Mouse (Mus musculus) CD4-positive, CD25-positive, alpha-beta regulatory T cell (primary cell): ENCODE data around the gene Cst12. TPM values are rescaled to one million over a fixed set of nuclear protein-coding genes. Genes with fewer than 3 reads are reported as not detected.

Source experiments
- polyA plus RNA-seq: library from polyadenylated mRNA; unstranded; fragments of 100-300 nt; shearing (Covaris generic); gene quantifications from one replicate; pipeline ENCODE4 v1.2.1, GENCODE M21; 2017

Gene Cst12
- polyA plus RNA-seq = not detected

DNA sequence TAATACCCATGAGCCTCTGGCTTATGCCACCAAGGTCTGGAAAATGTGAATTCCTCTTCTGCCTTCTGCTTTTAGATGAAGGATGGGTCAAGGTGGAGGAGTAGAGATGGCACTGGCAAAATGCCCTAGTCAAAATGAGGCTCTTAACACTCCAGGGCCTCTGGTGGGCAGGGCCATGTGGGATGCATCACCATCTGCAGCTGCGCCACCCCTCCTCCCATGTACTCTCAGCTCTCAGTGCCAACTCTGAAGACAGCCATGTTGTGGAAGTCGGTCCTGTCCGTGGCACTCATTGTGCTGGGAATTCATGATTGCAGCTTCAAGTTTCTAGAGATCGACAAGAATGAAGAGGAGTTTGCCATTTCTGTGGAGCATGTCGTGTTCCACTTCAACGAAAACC is at the start of gene Cst12:
Gene Cst12 (plus strand): TSS at position 220 of the 400 bp plus-strand sequence.

DNA sequence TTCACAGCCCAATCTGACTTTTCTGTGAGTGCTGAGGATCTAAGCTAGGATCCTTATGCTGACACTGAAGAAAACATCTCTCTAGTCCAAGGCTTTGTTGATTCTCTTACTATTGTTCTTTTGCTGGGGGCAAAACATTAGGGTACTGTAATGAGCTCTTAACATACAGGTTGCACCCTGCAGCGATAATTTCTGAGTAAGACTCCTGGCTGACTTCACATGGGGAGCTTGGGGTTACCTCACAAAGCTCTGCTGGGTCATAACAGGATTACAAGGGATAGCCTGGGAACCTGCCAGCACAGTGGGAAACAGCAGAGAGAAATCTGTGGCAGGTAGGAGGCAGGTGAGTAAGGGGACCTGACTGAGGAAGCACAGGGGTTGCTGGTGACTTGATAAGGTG is 39.1 kb upstream of the Cst12 start, which contains the start of gene Cstl1:
Gene Cstl1 (plus strand): TSS at position 301 of the 400 bp plus-strand sequence.

DNA sequence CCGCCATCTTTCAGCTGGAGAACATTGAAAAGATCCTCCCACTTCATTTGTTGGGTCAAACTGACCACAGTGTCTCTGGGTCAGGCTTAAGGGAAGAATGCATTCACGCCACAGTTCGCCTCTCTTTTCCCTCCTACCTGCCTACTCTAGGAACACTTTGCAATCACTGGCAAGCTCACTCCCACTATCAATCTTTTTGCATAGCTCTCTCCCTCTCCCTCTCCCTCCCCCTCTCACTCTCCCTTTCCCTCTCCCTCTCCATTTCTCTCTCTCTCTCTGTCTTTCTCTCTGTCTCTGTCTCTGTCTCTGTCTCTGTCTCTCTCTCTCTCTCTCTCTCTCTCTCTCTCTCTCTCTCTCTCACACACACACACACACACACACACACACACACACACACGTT is 17.8 kb upstream of the Cst12 start, which contains the start of gene Cst11:
Gene Cst11 (minus strand): TSS at position 101 of the 400 bp plus-strand sequence.

DNA sequence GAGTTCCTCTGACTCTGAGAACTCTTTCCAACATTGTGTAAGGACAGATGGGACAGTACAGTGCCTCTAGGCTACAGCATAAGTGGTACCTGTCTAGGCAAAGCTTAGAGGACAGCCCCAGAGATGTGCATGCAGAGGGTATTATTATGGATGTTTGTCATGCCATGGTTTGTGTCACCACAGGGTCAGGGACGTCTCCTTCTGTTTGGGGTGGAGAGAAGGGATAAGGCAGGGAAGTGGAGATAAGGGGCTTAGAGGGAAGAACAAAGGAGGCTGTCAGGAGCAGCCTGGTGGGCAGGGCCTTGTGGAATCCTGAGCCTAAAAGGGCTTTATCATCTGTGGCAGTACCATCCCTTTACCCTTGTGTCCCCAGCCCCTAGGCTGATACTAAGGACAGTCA is 7.5 kb upstream of the Cst12 start, which contains the start of gene 8030411F24Rik:
Gene 8030411F24Rik (plus strand): TSS at position 301 of the 400 bp plus-strand sequence.

DNA sequence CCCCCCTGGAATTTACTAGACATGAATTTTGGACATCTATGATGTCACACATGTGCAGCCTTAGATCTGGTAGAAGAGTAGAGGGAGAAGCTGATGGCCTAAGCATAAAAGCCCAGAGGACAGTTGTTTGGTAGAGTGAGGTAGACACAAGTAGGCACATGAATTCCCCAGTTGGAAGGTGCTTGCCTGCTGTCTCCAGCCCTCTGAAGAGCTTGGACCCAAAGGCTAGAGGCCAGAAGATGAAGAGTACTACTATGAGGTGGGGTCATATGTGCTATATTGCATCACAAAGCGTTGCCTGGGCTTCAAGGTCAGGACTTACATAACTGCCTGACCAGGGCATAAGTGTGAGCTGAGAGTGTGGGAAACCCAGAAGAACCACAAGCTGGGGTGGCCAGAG is 9.3 kb downstream of the Cst12 start, which contains the start of gene Cst8:
Gene Cst8 (plus strand): TSS at position 301 of the 400 bp plus-strand sequence.

DNA sequence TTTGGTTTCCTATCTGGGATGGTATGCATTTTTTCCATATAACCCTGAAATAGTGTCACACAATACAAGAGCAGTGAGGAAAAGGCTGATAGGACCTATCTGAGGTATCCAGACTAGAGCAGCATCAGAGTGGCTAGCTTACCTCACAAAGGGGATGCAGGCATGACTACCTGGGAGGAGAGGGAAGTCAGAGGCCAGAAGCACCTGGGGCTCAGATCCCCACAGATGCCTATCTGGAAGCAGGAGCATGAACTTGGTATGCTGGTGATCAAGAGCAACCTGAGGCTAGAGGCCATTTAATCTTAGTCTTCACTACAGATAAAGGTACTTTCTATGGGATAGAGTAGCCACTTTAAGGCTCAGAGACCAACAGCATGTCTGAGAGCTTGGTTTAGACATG is 30.7 kb downstream of the Cst12 start, which contains the start of gene Cst13:
Gene Cst13 (plus strand): TSS at position 173 of the 400 bp plus-strand sequence.

DNA sequence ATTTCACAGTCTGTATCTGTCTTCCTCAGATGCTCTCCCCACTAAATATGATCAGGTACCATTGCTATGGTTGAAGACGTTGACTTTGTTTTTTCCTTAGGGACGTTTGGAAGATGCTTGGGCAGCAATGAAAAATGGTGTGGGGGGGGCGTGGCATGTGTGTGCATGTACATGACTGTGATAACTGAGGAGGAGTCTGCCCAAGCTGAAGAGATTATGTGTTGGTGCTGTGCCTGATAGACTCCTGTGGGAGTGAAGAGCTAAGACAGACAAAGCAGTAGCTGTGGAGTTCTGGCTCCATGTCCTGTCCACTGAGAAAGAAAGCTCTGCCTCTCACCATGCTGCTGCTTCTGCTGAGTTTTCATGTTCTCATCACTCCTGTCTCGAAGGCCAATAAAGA is 45.8 kb downstream of the Cst12 start, which contains the start of gene Cst9:
Gene Cst9 (plus strand): TSS at position 236 of the 400 bp plus-strand sequence.

Other genes with a start within 250 kb of the Cst12 start
- 58.2 TPM for gene Nxt1, start 116.8 kb upstream of the Cst12 start, polyA plus RNA-seq
- 11.7 TPM for gene Gzf1, start 108.3 kb upstream of the Cst12 start, polyA plus RNA-seq
- gene Napb, start 56.9 kb upstream of the Cst12 start, polyA plus RNA-seq = 1.6 TPM
- gene Cstl1, start 39.0 kb upstream of the Cst12 start, polyA plus RNA-seq = not detected
- gene Cst11, start 17.9 kb upstream of the Cst12 start, polyA plus RNA-seq = not detected
- gene 8030411F24Rik, start 7.4 kb upstream of the Cst12 start, polyA plus RNA-seq = not detected
- not detected for gene Cst8, start 9.4 kb downstream of the Cst12 start, polyA plus RNA-seq
- not detected for gene Cst13, start 30.7 kb downstream of the Cst12 start, polyA plus RNA-seq
- gene Cst9, start 45.8 kb downstream of the Cst12 start, polyA plus RNA-seq = not detected
- not detected for gene 9230104L09Rik, start 75.7 kb downstream of the Cst12 start, polyA plus RNA-seq
- 140 TPM for gene Cst3, start 86.3 kb downstream of the Cst12 start, polyA plus RNA-seq
- not detected for gene Gm1330, start 213.9 kb downstream of the Cst12 start, polyA plus RNA-seq
- not detected for gene Gm10750, start 227.9 kb downstream of the Cst12 start, polyA plus RNA-seq